Mouse (Mus musculus): Measurements from ENCODE around the gene Gng8. TPM values are rescaled to one million over a fixed set of nuclear protein-coding genes. Genes with fewer than 3 reads are reported as not detected.

The Gng8 gene
- polyA plus RNA-seq, 1 experiment from 2014 or later = 10.8 TPM

DNA sequence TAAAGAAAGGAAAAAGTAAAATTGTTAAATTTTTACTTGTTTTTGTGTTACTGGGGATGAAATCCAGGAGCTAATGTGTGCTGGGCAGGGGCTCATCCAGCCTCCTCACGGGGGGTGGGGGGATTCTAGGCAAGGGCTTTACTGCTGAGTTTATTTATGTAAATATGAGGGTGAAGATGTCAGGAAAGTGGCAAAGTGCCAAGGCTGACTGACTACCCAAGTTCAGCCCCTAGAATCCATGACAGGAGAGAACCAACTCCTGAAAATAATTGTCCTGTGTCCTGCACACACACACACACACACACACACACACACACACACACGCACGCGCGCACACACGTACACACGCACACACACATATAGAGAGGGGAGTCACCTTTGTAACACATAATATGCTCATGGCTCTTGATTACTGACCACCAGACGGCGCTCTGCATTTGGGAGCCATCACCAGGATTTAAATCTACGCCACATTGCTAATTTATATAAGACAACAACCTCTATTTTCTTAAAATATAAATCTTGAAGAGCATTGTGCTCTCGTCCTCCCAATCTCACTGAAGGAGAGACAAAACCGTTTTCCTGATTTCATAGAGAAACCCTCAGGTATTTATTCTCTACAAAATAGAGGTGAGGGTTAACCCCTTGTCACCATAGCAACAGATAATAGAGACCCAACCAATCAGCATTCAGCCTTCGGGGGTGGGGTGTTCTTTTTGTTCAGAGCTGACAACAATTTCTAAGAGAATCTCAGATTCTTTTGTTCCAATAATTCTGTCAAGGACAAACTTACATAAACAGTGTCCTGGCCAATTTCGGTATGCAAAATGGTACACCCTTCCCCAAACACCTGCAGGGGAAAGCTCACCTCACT, 41.4 kb downstream of the Gng8 start:
- H3K4me1 ChIP-seq (ENCODE audit: insufficient read depth) = peaks cover 6% of the 10 kb centered on the region
- TF ChIP-seq CTCF (IDR thresholded peaks at IDR 0.05; ENCODE audit: low read depth) = peak; percentile 86
- H3K27ac ChIP-seq (ENCODE audit: low read depth) = no peak overlapping the region
- 40% methylated on average over 14 of the region's 14 CpGs for WGBS
- no peak overlapping the region for H3K4me2 ChIP-seq
- ATAC-seq (ENCODE audit: insufficient read depth) (peak; percentile 42), DNase-seq (peak; percentile 82)
- no peaks in the 10 kb centered on the region for H3K27me3 ChIP-seq (ENCODE audit: insufficient read depth, low read length)
- no peaks in the 10 kb centered on the region for H3K9me3 ChIP-seq (ENCODE audit: low read depth, low read length)
- no peak overlapping the region for H3K4me3 ChIP-seq (ENCODE audit: low read depth, low read length)
- H3K9ac ChIP-seq = no peak overlapping the region
- no peaks in the 10 kb centered on the region for H3K36me3 ChIP-seq (ENCODE audit: insufficient read depth)

DNA sequence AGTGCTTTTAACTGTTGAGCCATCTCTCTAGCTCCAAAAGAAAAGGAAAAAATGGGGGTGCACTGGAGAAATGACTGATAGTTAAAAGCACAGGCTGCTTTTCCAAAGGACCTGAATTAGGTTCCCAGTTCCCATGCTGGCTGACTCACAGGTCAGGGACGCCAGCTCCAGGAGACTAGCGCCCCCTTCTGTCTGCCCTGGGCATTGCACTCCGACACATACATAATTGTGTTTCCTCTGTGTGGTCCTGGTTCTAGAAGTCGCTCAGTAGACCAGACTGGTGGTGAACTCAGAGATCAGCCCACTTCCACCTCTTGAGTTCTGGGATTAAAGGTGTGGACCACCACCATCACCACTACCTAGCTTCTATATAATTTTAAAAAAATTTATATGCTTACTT, 45.7 kb downstream of the Gng8 start:
- no peak overlapping the region for H3K27ac ChIP-seq (ENCODE audit: low read depth)
- H3K27me3 ChIP-seq (ENCODE audit: insufficient read depth, low read length) = no peaks in the 10 kb centered on the region
- H3K36me3 ChIP-seq (ENCODE audit: insufficient read depth) = no peaks in the 10 kb centered on the region
- H3K9ac ChIP-seq = no peak overlapping the region
- H3K4me1 ChIP-seq (ENCODE audit: insufficient read depth) = peaks cover 4% of the 10 kb centered on the region
- no peak overlapping the region for H3K4me2 ChIP-seq
- ATAC-seq (ENCODE audit: insufficient read depth) (no peak), DNase-seq (no peak)
- H3K9me3 ChIP-seq (ENCODE audit: low read depth, low read length) = no peaks in the 10 kb centered on the region
- peak; percentile 46 for TF ChIP-seq CTCF (IDR thresholded peaks at IDR 0.05; ENCODE audit: low read depth)
- H3K4me3 ChIP-seq (ENCODE audit: low read depth, low read length) = no peak overlapping the region
- WGBS = 45% methylated on average over 4 of the region's 4 CpGs

DNA sequence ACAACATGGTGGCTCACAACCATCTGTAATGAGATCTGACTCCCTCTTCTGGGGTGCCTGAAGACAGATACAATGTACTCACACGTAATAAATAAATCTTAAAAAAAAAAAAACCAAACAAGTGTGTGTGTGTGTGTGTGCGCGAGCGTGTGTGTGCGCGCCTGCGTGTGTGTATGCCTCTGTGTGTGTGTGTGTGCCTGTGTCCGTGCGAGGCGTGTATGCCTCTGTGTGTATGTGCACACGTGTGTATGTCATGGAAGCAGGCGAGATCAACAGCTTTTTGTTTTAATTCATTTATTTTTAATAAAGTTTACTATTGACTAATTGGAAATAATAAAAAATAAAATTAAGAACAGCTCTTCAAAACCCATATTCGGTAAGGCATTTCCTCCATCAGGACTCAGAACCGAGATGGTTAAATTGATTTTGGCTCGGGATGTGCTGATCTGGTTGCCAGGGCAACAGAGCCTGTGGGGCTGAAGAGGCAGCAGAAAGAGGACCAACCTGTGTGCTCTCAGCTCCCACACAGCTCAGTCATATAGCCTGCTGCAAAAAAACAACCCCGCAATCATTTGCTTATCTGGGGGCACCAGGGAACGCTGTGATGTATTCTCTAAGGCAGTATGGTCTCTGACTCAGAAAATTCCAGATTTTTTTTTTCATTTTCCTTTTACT, 46.7 kb downstream of the Gng8 start:
- TF ChIP-seq CTCF (IDR thresholded peaks at IDR 0.05; ENCODE audit: low read depth) = no peak
- no peaks in the 10 kb centered on the region for H3K9me3 ChIP-seq (ENCODE audit: low read depth, low read length)
- whole genome bisulfite sequencing = 65% methylated on average over 17 of the region's 17 CpGs
- H3K4me3 ChIP-seq (ENCODE audit: low read depth, low read length) = no peak overlapping the region
- no peak overlapping the region for H3K27ac ChIP-seq (ENCODE audit: low read depth)
- H3K36me3 ChIP-seq (ENCODE audit: insufficient read depth) = no peaks in the 10 kb centered on the region
- H3K4me1 ChIP-seq (ENCODE audit: insufficient read depth) = no peaks in the 10 kb centered on the region
- no peak overlapping the region for H3K9ac ChIP-seq
- peak; percentile 65 for DNase-seq
- H3K4me2 ChIP-seq = no peak overlapping the region
- no peak for ATAC-seq (ENCODE audit: insufficient read depth)
- H3K27me3 ChIP-seq (ENCODE audit: insufficient read depth, low read length) = no peaks in the 10 kb centered on the region

GRCm38 (mm10) chr7:16940292-16940691, 48.7 kb downstream of the Gng8 start:
- Histone ChIP-seq H3K27me3 (ENCODE audit: insufficient read depth, low read length) (peaks cover 7% of the 10 kb centered on the region), H3K9ac (0 out of 2 replicates have a peak overlapping the region, but pooled peaks have one; percentile 0), H3K4me3 (ENCODE audit: low read depth, low read length) (no peak overlapping the region), H3K4me1 (ENCODE audit: insufficient read depth) (no peaks in the 10 kb centered on the region), H3K4me2 (no peak overlapping the region), H3K27ac (ENCODE audit: low read depth) (peak overlapping the region; percentile 55; the same call in 1 of the 2 replicates), H3K36me3 (ENCODE audit: insufficient read depth) (no peaks in the 10 kb centered on the region), H3K9me3 (ENCODE audit: low read depth, low read length) (no peaks in the 10 kb centered on the region)
- 20% methylated on average over 7 of the region's 7 CpGs for WGBS
- no peak for ATAC-seq (ENCODE audit: insufficient read depth)
- no peak for DNase-seq
- TF ChIP-seq CTCF (IDR thresholded peaks at IDR 0.05; ENCODE audit: low read depth) = no peak

DNA sequence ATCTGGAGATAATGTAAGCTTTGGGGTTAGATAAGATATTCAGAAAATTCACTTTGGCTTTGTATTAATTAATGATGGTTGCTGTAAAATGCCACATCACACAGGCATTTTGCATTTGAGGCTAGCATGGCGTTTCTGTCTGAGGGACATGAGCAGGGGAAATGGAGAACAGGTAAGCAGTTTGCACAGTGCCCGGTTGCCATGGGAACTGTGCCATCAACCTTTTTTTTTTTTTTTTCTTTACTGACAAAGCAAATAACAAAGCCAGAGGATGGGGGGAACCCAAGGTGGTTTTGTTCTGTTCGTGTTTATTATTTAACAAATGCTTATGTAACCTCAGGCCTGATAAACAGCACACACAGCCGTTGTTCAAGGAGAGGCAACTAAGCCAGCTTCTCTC, 51.3 kb downstream of the Gng8 start:
- DNase-seq = no peak
- H3K4me3 ChIP-seq (ENCODE audit: low read depth, low read length) = no peak overlapping the region
- no peak overlapping the region for H3K9ac ChIP-seq
- H3K9me3 ChIP-seq (ENCODE audit: low read depth, low read length) = no peaks in the 10 kb centered on the region
- H3K4me2 ChIP-seq = no peak overlapping the region
- WGBS = 42% methylated on average over 4 of the region's 4 CpGs
- no peak for ATAC-seq (ENCODE audit: insufficient read depth)
- H3K36me3 ChIP-seq (ENCODE audit: insufficient read depth) = no peaks in the 10 kb centered on the region
- peaks cover 30% of the 10 kb centered on the region for H3K27me3 ChIP-seq (ENCODE audit: insufficient read depth, low read length)
- TF ChIP-seq CTCF (IDR thresholded peaks at IDR 0.05; ENCODE audit: low read depth) = no peak
- no peak overlapping the region for H3K27ac ChIP-seq (ENCODE audit: low read depth)
- peaks cover 15% of the 10 kb centered on the region; the same call in 1 of the 2 replicates for H3K4me1 ChIP-seq (ENCODE audit: insufficient read depth)

DNA sequence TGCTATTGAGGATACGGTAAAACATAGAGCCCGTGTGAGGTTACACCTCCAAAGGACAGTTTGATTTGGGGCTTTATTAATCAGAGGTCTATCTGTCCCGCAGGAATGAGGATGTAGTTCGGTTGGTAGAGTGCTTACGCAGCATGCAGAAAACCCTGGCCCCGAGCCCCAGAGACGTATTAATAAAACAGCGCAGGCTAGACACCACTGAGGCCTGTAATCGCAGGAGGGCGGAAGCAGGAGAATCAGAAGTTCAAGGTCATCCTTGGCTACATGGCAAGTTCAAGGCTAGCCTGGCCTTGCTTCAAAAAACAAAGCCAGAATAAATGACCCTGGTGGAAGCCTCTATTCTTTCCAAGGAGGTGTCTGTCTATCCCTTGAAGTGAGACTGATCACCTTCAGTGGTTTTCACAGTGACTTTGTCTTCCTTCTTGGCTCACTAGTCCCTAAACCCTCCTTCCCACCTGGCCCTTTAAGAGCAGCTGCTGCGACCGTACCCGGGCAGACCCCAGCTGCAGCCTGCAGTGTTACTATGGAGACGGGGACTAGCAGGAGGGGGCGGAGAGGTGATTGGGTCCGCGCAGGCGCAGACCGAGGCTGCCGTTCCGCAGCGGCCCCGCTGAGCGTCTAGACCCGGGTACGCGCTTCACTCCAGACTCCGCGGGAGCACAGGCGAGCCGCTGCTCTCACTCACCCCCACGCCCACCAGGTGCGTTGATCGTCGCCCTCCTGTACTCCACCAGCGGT, 52.6 kb downstream of the Gng8 start, which contains the start of gene Pnmal2:
TSS of gene Pnmal2 (plus strand) at position 622 of the 747 bp plus-strand sequence.
- Histone ChIP-seq H3K27me3 (ENCODE audit: insufficient read depth, low read length) (peaks cover 34% of the 10 kb centered on the region), H3K9me3 (ENCODE audit: low read depth, low read length) (no peaks in the 10 kb centered on the region), H3K4me1 (ENCODE audit: insufficient read depth) (peaks cover 22% of the 10 kb centered on the region; the same call in 1 of the 2 replicates), H3K27ac (ENCODE audit: low read depth) (no peak within 1 kb of the TSS), H3K9ac (peak within 1 kb of the TSS; percentile 58), H3K4me2 (peak within 1 kb of the TSS; percentile 86), H3K4me3 (ENCODE audit: low read depth, low read length) (peak within 1 kb of the TSS; percentile 56), H3K36me3 (ENCODE audit: insufficient read depth) (no peaks in the 10 kb centered on the region)
- peak; percentile 83 for ATAC-seq (ENCODE audit: insufficient read depth)
- peak; percentile 94 for DNase-seq
- TF ChIP-seq CTCF (IDR thresholded peaks at IDR 0.05; ENCODE audit: low read depth) = no peak
- WGBS = 12% methylated on average over 36 of the region's 36 CpGs

Data from lung, embryonic 14.5 days (tissue).